Mouse (Mus musculus) ES-Bruce4 (cell line): ENCODE measurements around the gene Senp1.

Source experiments
- CTCF ChIP-seq: IDR thresholded peaks from one replicate; pipeline ENCODE4 v1.8.1; 2011; ENCODE audit warnings: low read depth, low read length
- EP300 ChIP-seq: IDR thresholded peaks from 2 replicates; pipeline ENCODE4 v1.6.1; 2011; ENCODE audit warnings: low read depth, low read length; ENCODE audit not compliant: insufficient read depth
- POLR2A ChIP-seq: IDR thresholded peaks from one replicate; pipeline ENCODE4 v1.8.1; 2011; ENCODE audit warnings: low read length; ENCODE audit not compliant: insufficient read depth

- TF ChIP-seq EP300 (no peak), CTCF (peak; percentile 63), POLR2A (no peak)
Measured at GRCm38 (mm10) chr15:98036578-98036977, 57.0 kb downstream of the Senp1 start.
